Mouse (Mus musculus) left cerebral cortex, postnatal 14 days (tissue): ENCODE measurements around the gene Dazl. TPM values are rescaled to one million over a fixed set of nuclear protein-coding genes. Genes with fewer than 3 reads are reported as not detected.

ENCODE experiments used
- total RNA-seq, 2 experiments: library from RNA; stranded (reverse); gene quantifications; 2 replicates each; pipeline ENCODE4 v1.2.3; 2021

Gene Dazl
- total RNA-seq, 2 experiments from 2014 or later, result 2.9 to 3.6 TPM

Other genes with a start within 250 kb of the Dazl start
- 10 to 100 TPM in 1 of 2 experiments, 1 to 10 TPM in 1; 7.3 to 11.2 TPM for gene Rftn1, start 103.0 kb downstream of the Dazl start, total RNA-seq
- 10 to 100 TPM; 75.0 to 76.0 TPM for gene Plcl2, start 215.8 kb upstream of the Dazl start, total RNA-seq